30 mouse cellular contexts compared by ENCODE assay signal in genomic region chr6:104602894-104603293, GRCm38 (mm10).
"Had no signal": no experiment of that assay in that cellular context is flagged by ENCODE, and none has a peak within 500 bp of the region (broad histone marks: within the 10 kb centered on the region; RNA-seq: fewer than 3 reads in every experiment).

No protein-coding gene starts in this region.

- H3K36me3 ChIP-seq: heart, embryonic 10.5 days; heart, embryonic 12.5 days; heart, embryonic 13.5 days; heart, embryonic 15.5 days; hindbrain, embryonic 13.5 days; hindbrain, embryonic 15.5 days; intestine, embryonic 15.5 days; kidney, embryonic 15.5 days had no signal

- H3K27ac ChIP-seq: heart, adult 2 months; heart, embryonic 10.5 days; heart, embryonic 13.5 days; heart, embryonic 15.5 days; hindbrain, embryonic 14.5 days; hindbrain, embryonic 15.5 days; hindbrain, postnatal 0 days; intestine, embryonic 15.5 days; kidney, embryonic 15.5 days; kidney, postnatal 0 days; layer of hippocampus, adult 2 months had no signal

- DNase-seq: heart, adult 2 months; heart, postnatal 10 days; heart, postnatal 14 days; heart, postnatal 36 days; heart, postnatal 4 days; kidney, adult 11 months; kidney, adult 18-20 months; kidney, adult 2 months; kidney, adult 8-10 months; kidney, adult 9 months; kidney, postnatal 25 days; kidney, postnatal 36 days; layer of hippocampus, adult 9-11 months; layer of hippocampus, postnatal 36 days had no signal

- H3K9ac ChIP-seq: heart, embryonic 12.5 days; heart, embryonic 13.5 days; heart, embryonic 15.5 days; hindbrain, embryonic 13.5 days; hindbrain, embryonic 14.5 days; hindbrain, embryonic 15.5 days; intestine, embryonic 15.5 days; kidney, embryonic 15.5 days had no signal

- H3K9me3 ChIP-seq: heart, embryonic 10.5 days; heart, embryonic 12.5 days; heart, embryonic 13.5 days; heart, embryonic 15.5 days; hindbrain, embryonic 13.5 days; hindbrain, embryonic 15.5 days; intestine, embryonic 15.5 days; kidney, embryonic 15.5 days had no signal

- ATAC-seq: hindbrain, postnatal 0 days; inflammation-experienced regulatory T-cells, adult 6 months; intestine, embryonic 15.5 days; intestine, embryonic 16.5 days; intestine, postnatal 0 days had no signal

- H3K4me1 ChIP-seq: heart, embryonic 10.5 days; heart, embryonic 12.5 days; heart, embryonic 13.5 days; heart, embryonic 15.5 days; intestine, embryonic 15.5 days; kidney, embryonic 15.5 days had no signal

- H3K4me3 ChIP-seq: heart, adult 2 months; heart, embryonic 10.5 days; heart, embryonic 12.5 days; heart, embryonic 13.5 days; heart, embryonic 15.5 days; hindbrain, embryonic 13.5 days; hindbrain, embryonic 15.5 days; intestine, embryonic 15.5 days; kidney, embryonic 15.5 days; layer of hippocampus, adult 2 months had no signal

- H3K27me3 ChIP-seq: heart, embryonic 12.5 days; heart, embryonic 13.5 days; heart, embryonic 15.5 days; hindbrain, embryonic 13.5 days; hindbrain, embryonic 15.5 days; intestine, embryonic 15.5 days; kidney, embryonic 15.5 days had no signal

- H3K4me2 ChIP-seq: heart, embryonic 11.5 days; heart, embryonic 12.5 days; heart, embryonic 13.5 days; heart, embryonic 15.5 days; hindbrain, embryonic 13.5 days; hindbrain, embryonic 14.5 days; hindbrain, embryonic 15.5 days; intestine, embryonic 15.5 days; kidney, embryonic 15.5 days had no signal
